Comparison of ENCODE assay signal across 10 mouse cellular contexts in the genomic region with DNA sequence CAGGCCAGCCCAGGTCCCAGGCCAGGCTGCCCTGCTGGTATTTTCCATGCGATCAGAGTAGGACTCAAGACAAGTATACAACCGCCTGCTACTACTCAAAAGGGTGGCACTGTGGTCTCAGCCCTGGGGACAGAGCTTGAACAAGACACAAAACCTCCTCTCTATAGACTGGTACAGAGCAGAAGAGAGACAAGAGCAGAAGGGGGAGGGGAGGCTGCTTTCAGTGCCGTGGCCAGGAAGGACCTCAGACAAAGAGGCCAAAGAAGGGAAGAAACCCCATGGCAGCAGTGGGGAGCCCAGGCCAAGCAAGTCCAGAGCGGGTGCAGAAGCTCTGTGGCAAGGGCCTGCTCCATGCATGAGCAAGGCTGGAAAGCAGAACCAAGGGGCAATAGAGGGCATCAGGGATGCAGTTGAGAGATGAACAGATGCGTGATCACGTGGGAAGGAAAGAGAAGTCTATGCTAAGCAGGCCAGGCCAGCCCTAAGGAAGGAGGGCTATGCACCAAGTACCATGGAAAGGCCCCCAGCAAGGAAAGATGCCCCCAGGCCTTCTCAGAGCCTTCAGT. TPM values are rescaled to one million over a fixed set of nuclear protein-coding genes. Genes with fewer than 3 reads are reported as not detected.
DNase-seq lines count a peak whose midpoint lies in the region; ATAC-seq and TF ChIP-seq lines count a peak whose summit lies in the region.
"Had no signal": no experiment of that assay in that cellular context is flagged by ENCODE, and none has a peak within 500 bp of the region (broad histone marks: within the 10 kb centered on the region; RNA-seq: fewer than 3 reads in every experiment).

No protein-coding gene starts in this region.

- 57% methylated on average over 6 of the region's 6 CpGs for WGBS in hindbrain, embryonic 11.5 days
- WGBS in midbrain, embryonic 13.5 days = 56% methylated on average over 6 of the region's 6 CpGs
- WGBS in intestine, postnatal 0 days = 78% methylated on average over 6 of the region's 6 CpGs

- no peak overlapping the region for H3K4me3 ChIP-seq in hindbrain, embryonic 11.5 days (ENCODE audit: low read depth, low read length)
- no peak overlapping the region for H3K4me3 ChIP-seq in midbrain, embryonic 13.5 days (replicated peaks)
- H3K4me3 ChIP-seq in intestine, postnatal 0 days (ENCODE audit: low read depth, low read length) = no peak overlapping the region
- H3K4me3 ChIP-seq: liver, embryonic 15.5 days had no signal

- H3K9me3 ChIP-seq in hindbrain, embryonic 11.5 days (ENCODE audit: control insufficient read depth, low read length) = no peaks in the 10 kb centered on the region
- no peaks in the 10 kb centered on the region for H3K9me3 ChIP-seq in midbrain, embryonic 13.5 days
- no peaks in the 10 kb centered on the region for H3K9me3 ChIP-seq in intestine, postnatal 0 days (ENCODE audit: control insufficient read depth)
- H3K9me3 ChIP-seq: liver, embryonic 15.5 days had no signal

- H3K27ac ChIP-seq in hindbrain, embryonic 11.5 days (ENCODE audit: low read depth, low read length) = peak overlapping the region; percentile 78
- peak overlapping the region; percentile 44; the same call in 1 of the 2 replicates for H3K27ac ChIP-seq in midbrain, embryonic 13.5 days
- no peak overlapping the region for H3K27ac ChIP-seq in intestine, postnatal 0 days (ENCODE audit: low read depth, low read length)
- H3K27ac ChIP-seq: liver, embryonic 15.5 days had no signal

- H3K27me3 ChIP-seq in hindbrain, embryonic 11.5 days (ENCODE audit: control insufficient read depth, insufficient read depth, low read length) = no peaks in the 10 kb centered on the region
- no peaks in the 10 kb centered on the region for H3K27me3 ChIP-seq in midbrain, embryonic 13.5 days
- H3K27me3 ChIP-seq in intestine, postnatal 0 days (replicated peaks; ENCODE audit: control insufficient read depth, insufficient read depth, low read length) = no peaks in the 10 kb centered on the region
- H3K27me3 ChIP-seq: liver, embryonic 15.5 days had no signal

- H3K4me2 ChIP-seq in hindbrain, embryonic 11.5 days (replicated peaks; ENCODE audit: low read depth, low read length) = no peak overlapping the region
- H3K4me2 ChIP-seq in midbrain, embryonic 13.5 days (replicated peaks) = no peak overlapping the region
- H3K4me2 ChIP-seq in intestine, postnatal 0 days (replicated peaks; ENCODE audit: low read depth) = no peak overlapping the region
- H3K4me2 ChIP-seq: liver, embryonic 15.5 days had no signal

- ATAC-seq in frontal cortex, adult (ENCODE audit: low TSS enrichment) = peak; percentile 7; the same call in 1 of the 2 replicates
- 0 out of 2 replicates have a peak, but pooled peaks have one; percentile 4 for ATAC-seq in common myeloid progenitor, adult 5-6 weeks (replicated peaks; ENCODE audit: low read depth, poor library complexity, severe bottlenecking)
- 0 out of 2 replicates have a peak, but pooled peaks have one; percentile 15 for ATAC-seq in hindbrain, embryonic 11.5 days (ENCODE audit: low FRiP score)
- ATAC-seq in midbrain, embryonic 13.5 days = 0 out of 2 replicates have a peak, but pooled peaks have one; percentile 22
- no peak for ATAC-seq in intestine, postnatal 0 days

- TF ChIP-seq CTCF in intestine, postnatal 0 days (IDR thresholded peaks at IDR 0.05; ENCODE audit: low read depth) = no peak

- H3K9ac ChIP-seq in hindbrain, embryonic 11.5 days (ENCODE audit: low read depth, low read length) = 0 out of 2 replicates have a peak overlapping the region, but pooled peaks have one; percentile 2
- no peak overlapping the region for H3K9ac ChIP-seq in midbrain, embryonic 13.5 days (replicated peaks)
- H3K9ac ChIP-seq in intestine, postnatal 0 days (ENCODE audit: low read depth, low read length) = no peak overlapping the region
- H3K9ac ChIP-seq: liver, embryonic 15.5 days had no signal

- peaks cover 20% of the 10 kb centered on the region for H3K4me1 ChIP-seq in hindbrain, embryonic 11.5 days (replicated peaks; ENCODE audit: control insufficient read depth, insufficient read depth, low read length)
- H3K4me1 ChIP-seq in midbrain, embryonic 13.5 days (replicated peaks) = peaks cover 54% of the 10 kb centered on the region
- no peaks in the 10 kb centered on the region for H3K4me1 ChIP-seq in intestine, postnatal 0 days (replicated peaks; ENCODE audit: control insufficient read depth, insufficient read depth, low read length)

- no peaks in the 10 kb centered on the region for H3K36me3 ChIP-seq in hindbrain, embryonic 11.5 days (ENCODE audit: control insufficient read depth, insufficient read depth, low read length)
- H3K36me3 ChIP-seq in midbrain, embryonic 13.5 days = no peaks in the 10 kb centered on the region
- H3K36me3 ChIP-seq in intestine, postnatal 0 days (ENCODE audit: control insufficient read depth, insufficient read depth) = no peaks in the 10 kb centered on the region
- H3K36me3 ChIP-seq: liver, embryonic 15.5 days had no signal

- no peak for DNase-seq in frontal cortex, adult 2 months (ENCODE audit: extremely low spot score in 1 of 2, low spot score in 1 of 2)
- DNase-seq in hindbrain, embryonic 11.5 days (ENCODE audit: low spot score) = no peak
- no peak for DNase-seq in thymus, postnatal 36 days
- no peak for DNase-seq in c-Kit-positive CD71-positive TER-119-positive erythroid progenitor cells, embryonic 14.5 days (ENCODE audit: low spot score)
- DNase-seq: adrenal gland, postnatal 10 days had no signal

RNA-seq across cellular contexts. Expression of a gene that starts 51.0 kb away (rescaled TPM):
- polyA plus RNA-seq in frontal cortex, adult 2 months (2012; rRNA removed) = 101 and 102 TPM in 2 replicates
- total RNA-seq in common myeloid progenitor, adult 5-6 weeks (2017) = 18.5 and 26.2 TPM in 2 replicates
- 20.9 and 21.7 TPM in 2 replicates for polyA plus RNA-seq in hindbrain, embryonic 11.5 days (2014; fragmentation: Nextera tagmentation; extraction: Ambion mirVana)
- polyA plus RNA-seq in midbrain, embryonic 13.5 days (2015; fragmentation: Nextera tagmentation; extraction: Ambion mirVana) = 17.7 and 21.1 TPM in 2 replicates
- polyA plus RNA-seq in intestine, postnatal 0 days (2015; fragmentation: Nextera tagmentation; extraction: Ambion mirVana) = 4.0 TPM in 2 replicates
